Mouse (Mus musculus) stomach, embryonic 14.5 days (tissue): ENCODE data around the gene Mrrf. TPM values are rescaled to one million over a fixed set of nuclear protein-coding genes. Genes with fewer than 3 reads are reported as not detected.
A peak's percentile ranks its signal among the peaks of the same experiment; 100 is the strongest.

Experiments
- ATAC-seq: fragments of 200-750 bp; cut with Nextera tagmentation; 2 replicates; pipeline ENCODE4 v1.8.0; 2017; ENCODE audit warnings: low read depth, moderate TSS enrichment; ENCODE audit not compliant: insufficient number of reproducible peaks, insufficient read depth, low FRiP score
- H3K27ac ChIP-seq: fragments of 300-500 bp; sonication (generic); 2 replicates; pipeline ENCODE4 v1.5.1; 2014; ENCODE audit warnings: mild to moderate bottlenecking, low read length, moderate library complexity, mixed read lengths
- H3K27me3 ChIP-seq: fragments of 300-500 bp; sonication (generic); 2 replicates; pipeline ENCODE4 v1.6.1; 2014; ENCODE audit warnings: low read length, control low read depth, mixed read lengths; ENCODE audit not compliant: control insufficient read depth, insufficient read depth
- H3K36me3 ChIP-seq: fragments of 300-500 bp; sonication (generic); 2 replicates; pipeline ENCODE4 v1.6.1; 2014; ENCODE audit warnings: mild to moderate bottlenecking, control low read depth, low read length, moderate library complexity, mixed read lengths; ENCODE audit not compliant: control insufficient read depth, insufficient read depth
- H3K4me1 ChIP-seq: fragments of 300-500 bp; sonication (generic); 2 replicates; pipeline ENCODE4 v1.6.1; 2014; ENCODE audit warnings: low read length, control low read depth, mixed read lengths; ENCODE audit not compliant: control insufficient read depth, insufficient read depth
- H3K4me2 ChIP-seq: fragments of 300-500 bp; sonication (generic); replicated peaks from 2 replicates; pipeline ENCODE4 v1.6.1; 2014; ENCODE audit warnings: low read depth, low read length, control low read depth
- H3K4me3 ChIP-seq: fragments of 300-500 bp; sonication (generic); 2 replicates; pipeline ENCODE4 v1.5.1; 2014; ENCODE audit warnings: low read depth, low read length, control low read depth
- H3K9ac ChIP-seq: fragments of 300-500 bp; sonication (generic); replicated peaks from 2 replicates; pipeline ENCODE4 v1.6.1; 2014; ENCODE audit warnings: low read depth, mild to moderate bottlenecking, control low read depth, low read length, moderate library complexity, mixed read lengths
- H3K9me3 ChIP-seq: fragments of 300-500 bp; sonication (generic); 2 replicates; pipeline ENCODE4 v1.6.1; 2016; ENCODE audit warnings: low read depth, low read length, control low read depth; ENCODE audit not compliant: control insufficient read depth
- WGBS: fragments of 180-500 bp; shearing (Covaris S2); extraction: QIAGEN DNeasy Blood & Tissue Kit; methylation state at CpG from one replicate; pipeline ENCODE4 v1.1.7; 2014; 5-methylcytosine and 5-hydroxymethylcytosine counted together
- polyA plus RNA-seq: library from polyadenylated mRNA; unstranded; fragments of >200 nt; fragmentation: Nextera tagmentation; extraction: Ambion mirVana; gene quantifications from 2 replicates; pipeline ENCODE4 v1.2.1, GENCODE M21; 2014

Gene Mrrf
- polyA plus RNA-seq, 1 experiment from 2014 or later: 33.8 TPM

DNA sequence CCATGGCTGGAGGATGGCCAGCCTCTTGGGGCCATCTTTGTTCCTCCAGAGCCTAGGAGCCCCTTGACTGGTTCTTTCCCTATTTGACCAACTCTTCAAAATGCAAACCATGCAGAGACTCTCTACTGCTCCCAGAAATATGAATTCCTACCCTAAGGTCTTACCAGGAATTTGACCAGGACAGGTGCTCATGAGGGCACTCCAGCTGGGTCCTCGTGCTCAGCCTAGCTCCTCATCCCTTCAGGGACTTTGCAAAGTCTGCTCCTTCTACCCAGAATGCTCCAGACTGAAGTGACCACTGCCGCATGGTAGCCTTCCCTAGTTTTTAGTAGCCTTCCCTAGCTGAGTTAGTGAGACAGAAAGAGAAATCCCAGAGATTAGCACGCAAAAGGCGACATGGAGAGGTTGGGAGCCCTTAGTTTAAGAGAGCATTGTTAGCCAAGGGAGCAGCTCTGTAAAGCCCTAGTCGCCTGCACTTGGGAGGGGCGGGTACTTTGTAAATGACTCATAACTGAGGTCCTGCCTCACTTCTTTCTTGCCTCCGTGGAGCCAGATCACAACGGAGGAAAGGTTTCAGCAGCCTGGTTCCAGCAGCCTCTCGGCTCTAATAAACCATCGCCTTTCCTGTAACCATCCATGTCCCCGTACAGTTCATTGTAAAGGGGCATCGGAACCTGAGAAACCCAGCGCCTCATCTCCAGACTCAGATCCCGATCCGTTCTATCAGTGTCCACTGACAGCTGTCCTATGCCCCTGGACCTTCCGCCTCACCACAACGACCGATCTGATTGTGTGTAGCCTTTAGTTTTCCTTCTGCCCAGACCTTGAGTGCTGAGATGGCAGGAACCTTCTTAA is 65.8 kb downstream of the Mrrf start:
- ATAC-seq: no peak
- H3K36me3 ChIP-seq: no peaks in the 10 kb centered on the region
- peaks cover 19% of the 10 kb centered on the region; the same call in 1 of the 2 replicates for H3K4me1 ChIP-seq
- peak overlapping the region; percentile 71; the same call in 1 of the 2 replicates for H3K4me2 ChIP-seq
- peaks cover 32% of the 10 kb centered on the region for H3K27me3 ChIP-seq
- no peak overlapping the region for H3K4me3 ChIP-seq
- H3K9me3 ChIP-seq: no peaks in the 10 kb centered on the region
- WGBS: 29% methylated on average over 18 of the region's 18 CpGs
- H3K27ac ChIP-seq: no peak overlapping the region
- no peak overlapping the region for H3K9ac ChIP-seq

DNA sequence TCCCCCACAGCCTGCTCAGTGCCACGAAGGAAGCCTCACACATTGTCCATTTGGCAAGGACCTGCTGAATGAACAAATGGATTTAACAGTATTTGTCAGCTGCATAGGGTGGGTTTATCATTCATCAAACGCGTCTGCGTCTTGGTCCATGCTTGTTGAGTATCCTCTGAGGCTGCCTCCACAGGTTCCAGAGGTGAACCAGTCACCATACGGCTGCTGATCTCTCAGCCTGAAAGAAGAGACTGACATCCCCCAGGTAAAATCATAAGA is 66.4 kb downstream of the Mrrf start:
- no peaks in the 10 kb centered on the region for H3K36me3 ChIP-seq
- H3K4me2 ChIP-seq: peak overlapping the region; percentile 71
- peak overlapping the region; percentile 30; the same call in 1 of the 2 replicates for H3K4me3 ChIP-seq
- peaks cover 31% of the 10 kb centered on the region for H3K27me3 ChIP-seq
- no peaks in the 10 kb centered on the region for H3K9me3 ChIP-seq
- no peak overlapping the region for H3K27ac ChIP-seq
- H3K4me1 ChIP-seq: peaks cover 19% of the 10 kb centered on the region; the same call in 1 of the 2 replicates
- H3K9ac ChIP-seq: no peak overlapping the region
- 12% methylated on average over 5 of the region's 5 CpGs for WGBS
- no peak for ATAC-seq

DNA sequence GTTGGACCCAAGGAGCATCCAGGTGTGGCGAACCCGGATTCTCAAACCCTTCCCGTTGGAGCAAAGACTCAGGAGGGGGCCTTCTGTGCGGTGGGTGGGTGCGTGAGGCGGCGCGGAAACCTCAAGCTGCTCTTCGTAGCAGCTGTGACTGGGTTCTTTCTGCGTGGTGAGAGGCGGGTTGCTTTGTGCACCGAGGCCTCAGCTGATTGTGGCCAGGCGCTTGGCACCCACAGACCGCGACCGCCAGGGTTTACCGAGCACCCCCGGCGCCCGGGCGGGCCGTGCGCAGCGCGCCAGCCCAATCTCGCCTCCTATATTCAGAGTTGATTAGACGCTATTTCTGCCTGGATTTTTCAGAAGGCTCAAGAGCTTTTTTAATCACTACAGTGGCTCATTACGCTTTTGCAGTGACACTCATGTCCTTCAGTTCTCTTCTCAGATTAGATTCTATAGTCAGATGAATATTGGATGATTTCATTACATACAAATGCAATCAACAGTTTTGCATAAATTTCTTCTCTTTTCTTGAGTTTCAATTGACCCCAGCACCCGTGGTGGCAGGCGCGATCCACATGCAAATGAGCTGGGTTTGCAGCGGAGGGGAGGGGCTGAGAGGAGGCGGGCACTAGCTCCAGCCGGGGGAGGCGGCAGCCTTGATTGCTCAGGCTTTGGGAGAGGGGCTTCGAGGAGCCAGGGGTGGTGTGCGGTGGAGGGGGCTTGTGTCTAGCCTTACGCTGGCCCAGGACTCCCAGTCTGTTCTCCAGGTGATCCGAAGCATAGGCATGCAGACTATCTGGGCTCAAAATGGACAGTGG is 67.0 kb downstream of the Mrrf start:
- no peaks in the 10 kb centered on the region for H3K9me3 ChIP-seq
- H3K27me3 ChIP-seq: peaks cover 31% of the 10 kb centered on the region
- no peak overlapping the region for H3K27ac ChIP-seq
- WGBS: 2% methylated on average over 39 of the region's 39 CpGs
- H3K4me2 ChIP-seq: peak overlapping the region; percentile 71
- peaks cover 17% of the 10 kb centered on the region; the same call in 1 of the 2 replicates for H3K4me1 ChIP-seq
- no peaks in the 10 kb centered on the region for H3K36me3 ChIP-seq
- peak overlapping the region; percentile 30 for H3K4me3 ChIP-seq
- no peak overlapping the region for H3K9ac ChIP-seq
- ATAC-seq: 0 out of 2 replicates have a peak, but pooled peaks have one; percentile 25

DNA sequence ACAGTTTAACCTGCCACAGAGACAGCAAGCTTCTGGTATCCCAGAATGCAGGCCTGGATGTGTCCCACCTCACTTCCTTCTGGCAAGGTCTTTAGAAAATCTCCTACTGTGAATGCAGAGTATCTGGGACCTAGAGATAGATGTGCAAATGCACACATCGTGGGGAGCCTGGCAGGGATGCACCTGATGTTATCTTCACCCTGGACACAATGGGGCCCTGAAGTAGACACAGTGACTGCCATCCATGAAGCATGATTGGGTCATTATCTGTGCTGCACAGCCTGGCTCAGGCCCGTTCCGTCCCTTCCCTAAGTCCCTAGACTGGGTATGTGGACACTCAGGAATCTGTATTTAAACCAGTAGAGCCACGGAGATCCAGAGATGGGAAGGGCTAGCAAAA is 68.4 kb downstream of the Mrrf start:
- H3K27ac ChIP-seq: no peak overlapping the region
- no peak overlapping the region for H3K4me3 ChIP-seq
- H3K27me3 ChIP-seq: peaks cover 32% of the 10 kb centered on the region
- ATAC-seq: no peak
- H3K4me2 ChIP-seq: no peak overlapping the region
- WGBS: 61% methylated on average over 4 of the region's 4 CpGs
- no peak overlapping the region for H3K9ac ChIP-seq
- H3K36me3 ChIP-seq: no peaks in the 10 kb centered on the region
- peaks cover 11% of the 10 kb centered on the region; the same call in 1 of the 2 replicates for H3K4me1 ChIP-seq
- no peaks in the 10 kb centered on the region for H3K9me3 ChIP-seq

DNA sequence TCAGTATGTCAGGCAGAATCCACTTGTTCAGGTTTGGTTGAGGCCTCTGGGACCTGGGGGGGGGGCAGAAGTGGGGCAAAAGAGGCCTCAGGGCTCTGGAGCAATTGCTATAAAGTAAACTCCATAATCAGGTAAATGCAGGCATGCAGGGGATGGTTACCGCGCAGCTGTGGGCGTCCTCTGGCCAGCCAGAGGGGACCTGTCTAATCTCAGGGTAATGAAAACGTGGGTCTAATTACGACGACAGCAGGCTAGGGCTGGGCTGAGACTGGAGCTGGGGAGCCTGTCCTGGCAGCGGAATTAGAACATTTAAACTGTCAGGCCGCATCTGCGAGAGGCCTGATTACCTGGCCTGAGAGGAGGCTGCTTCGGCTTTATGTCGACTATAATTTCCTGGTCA is 70.9 kb downstream of the Mrrf start:
- Histone ChIP-seq H3K27ac (no peak overlapping the region), H3K27me3 (peaks cover 34% of the 10 kb centered on the region), H3K4me2 (no peak overlapping the region), H3K4me3 (no peak overlapping the region), H3K9me3 (no peaks in the 10 kb centered on the region), H3K9ac (no peak overlapping the region), H3K4me1 (peaks cover 11% of the 10 kb centered on the region; the same call in 1 of the 2 replicates), H3K36me3 (no peaks in the 10 kb centered on the region)
- ATAC-seq: no peak
- 59% methylated on average over 11 of the region's 11 CpGs for WGBS

DNA sequence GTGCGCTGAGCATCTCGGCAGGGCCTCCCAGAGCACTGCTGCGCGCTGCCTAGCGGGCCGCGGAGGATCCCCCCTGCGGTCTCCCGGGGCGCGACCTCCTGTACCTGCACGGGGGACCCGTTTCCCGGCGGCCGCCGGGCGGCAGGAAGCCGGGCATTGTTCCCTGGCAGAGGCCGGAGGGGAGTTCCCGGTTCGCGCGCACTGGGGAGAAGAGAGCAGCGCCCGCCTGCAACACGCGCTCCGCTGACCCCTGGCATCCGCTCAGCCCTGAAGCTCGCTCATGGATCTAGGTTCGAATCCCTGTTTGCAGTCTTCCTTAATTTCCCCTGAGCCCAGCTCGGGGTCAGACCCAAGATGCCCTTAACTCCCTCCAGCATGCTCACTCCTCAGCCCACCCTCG is 74.6 kb downstream of the Mrrf start:
- H3K4me1 ChIP-seq: 0 out of 2 replicates have a peak, but pooled peaks cover 6% of the 10 kb centered on the region
- no peak for ATAC-seq

DNA sequence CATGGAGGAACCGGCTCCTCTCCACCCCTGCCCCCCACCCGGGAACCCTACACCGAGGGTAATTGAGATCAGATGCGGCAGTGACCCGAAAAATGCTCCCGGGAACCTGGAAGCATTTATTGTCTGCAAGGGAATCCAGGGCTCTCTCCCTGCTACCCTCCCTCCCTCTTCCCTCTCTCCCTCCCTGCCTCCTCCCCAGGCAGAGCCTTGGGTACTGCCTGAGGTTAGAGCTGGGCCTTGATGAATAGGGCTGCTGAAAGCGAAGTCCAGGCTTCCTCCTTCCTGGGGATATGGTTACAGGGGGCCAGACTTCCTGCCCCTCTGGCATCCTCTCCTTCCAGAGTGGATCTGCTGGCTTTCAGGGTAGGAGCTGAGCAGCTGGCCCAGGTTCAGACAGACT is 75.6 kb downstream of the Mrrf start:
- Histone ChIP-seq H3K4me1 (peaks cover 15% of the 10 kb centered on the region), H3K36me3 (no peaks in the 10 kb centered on the region), H3K27ac (no peak overlapping the region), H3K9ac (no peak overlapping the region), H3K9me3 (no peaks in the 10 kb centered on the region), H3K4me2 (no peak overlapping the region), H3K4me3 (no peak overlapping the region), H3K27me3 (peaks cover 16% of the 10 kb centered on the region; the same call in 1 of the 2 replicates)
- no peak for ATAC-seq
- 49% methylated on average over 7 of the region's 7 CpGs for WGBS

More for the DNA sequence above, 74.6 kb downstream of the Mrrf start:
- WGBS: 7% methylated on average over 34 of the region's 34 CpGs
- peak overlapping the region; percentile 15; the same call in 1 of the 2 replicates for H3K4me2 ChIP-seq
- no peak overlapping the region for H3K4me3 ChIP-seq
- H3K27me3 ChIP-seq: peaks cover 16% of the 10 kb centered on the region; the same call in 1 of the 2 replicates
- no peaks in the 10 kb centered on the region for H3K9me3 ChIP-seq
- no peaks in the 10 kb centered on the region for H3K36me3 ChIP-seq
- H3K27ac ChIP-seq: no peak overlapping the region
- no peak overlapping the region for H3K9ac ChIP-seq

DNA sequence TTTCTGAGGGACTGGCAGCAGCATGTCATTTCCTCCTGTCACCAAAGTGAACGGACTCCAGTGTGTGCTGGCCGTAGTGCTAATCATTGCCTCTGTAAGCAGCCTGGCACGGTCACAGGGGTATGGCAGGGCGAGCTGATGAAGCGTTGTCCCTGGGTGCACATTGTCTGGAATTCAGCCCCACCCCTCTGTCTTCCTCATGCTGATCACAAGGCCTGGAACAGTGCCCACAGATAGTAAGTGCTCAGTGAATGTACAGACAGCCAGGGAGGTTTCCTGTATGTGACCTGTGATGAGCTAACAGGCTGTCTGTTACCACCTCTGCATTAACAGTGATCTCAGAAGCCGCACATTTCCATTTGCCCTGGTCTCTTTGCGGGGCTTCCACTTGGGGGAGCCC is 76.9 kb downstream of the Mrrf start:
- H3K27ac ChIP-seq: no peak overlapping the region
- peaks cover 16% of the 10 kb centered on the region; the same call in 1 of the 2 replicates for H3K27me3 ChIP-seq
- no peak overlapping the region for H3K4me3 ChIP-seq
- no peaks in the 10 kb centered on the region for H3K36me3 ChIP-seq
- no peaks in the 10 kb centered on the region for H3K9me3 ChIP-seq
- ATAC-seq: no peak
- peaks cover 27% of the 10 kb centered on the region for H3K4me1 ChIP-seq
- WGBS: 60% methylated on average over 7 of the region's 7 CpGs
- H3K4me2 ChIP-seq: no peak overlapping the region
- H3K9ac ChIP-seq: no peak overlapping the region
